Mouse (Mus musculus): Measurements from ENCODE around the gene Nectin1. TPM values are rescaled to one million over a fixed set of nuclear protein-coding genes. Genes with fewer than 3 reads are reported as not detected.

Nectin1 gene
- total and polyA plus RNA-seq, 3 experiments: 0.26 to 1.9 (median 1.8) TPM

- peak overlapping the region; percentile 46 to 75 (median 63) for H3K4me3 ChIP-seq (replicated peaks in 1 of 3; ENCODE audit: low read depth in 2 of 3, low read length in 2 of 3, poor library complexity in 1 of 3)
- peak; percentile 33 for DNase-seq (ENCODE audit: extremely low read depth)
- H3K36me3 ChIP-seq (replicated peaks in 1 of 2; ENCODE audit: control insufficient read depth in 1 of 2, insufficient read depth in 1 of 2, low read length in 1 of 2): peaks cover 0 to 4% of the 10 kb centered on the region in 2 experiments
- dilution Hi-C loops (cut with MboI; ENCODE audit: extremely low pct_ligation_motif_present, extremely low pct_unique_long_range_greater_than_20kb, low sequenced_read_pairs) (no loop called here), in situ Hi-C loops (cut with MboI; ENCODE audit: low pct_ligation_motif_present, low pct_unique_long_range_greater_than_20kb, low sequenced_read_pairs) (loop anchor here (25.0 kb wide), 1 partner anchor 408 kb away; no protein-coding TSS in a partner anchor)
- TF ChIP-seq ELF1 (IDR thresholded peaks at IDR 0.05; ENCODE audit: low read depth, low read length) (no peak), HCFC1 (IDR thresholded peaks at IDR 0.05; ENCODE audit: low read depth, low read length) (no peak), PAX5 (IDR thresholded peaks at IDR 0.05; ENCODE audit: low read length) (no peak), MAFK (IDR thresholded peaks at IDR 0.05; ENCODE audit: insufficient replicate concordance, low read length) (no peak), TCF12 (IDR thresholded peaks at IDR 0.05; ENCODE audit: low read depth, low read length) (no peak), NELFE (IDR thresholded peaks at IDR 0.05; ENCODE audit: low read depth, low read length) (no peak), TBP (conservative IDR thresholded peaks at IDR 0.05; ENCODE audit: low read depth, low read length) (no peak), ZKSCAN1 (IDR thresholded peaks at IDR 0.05; ENCODE audit: borderline replicate concordance, low read depth, low read length) (no peak), MXI1 (IDR thresholded peaks at IDR 0.05; ENCODE audit: low read depth, low read length) (no peak; the same call in 1 of the 2 replicates), ETS1 (conservative IDR thresholded peaks at IDR 0.05; ENCODE audit: low read depth, low read length) (no peak), SMC3 (IDR thresholded peaks at IDR 0.05; ENCODE audit: low read depth, low read length) (peak; percentile 31; the same call in 1 of the 2 replicates), CHD1 (IDR thresholded peaks at IDR 0.05; ENCODE audit: low read depth, low read length) (no peak), USF2 (conservative IDR thresholded peaks at IDR 0.05; ENCODE audit: low read depth, low read length) (no peak), ZC3H11A (IDR thresholded peaks at IDR 0.05; ENCODE audit: low read depth, low read length) (no peak), USF1 (IDR thresholded peaks at IDR 0.05; ENCODE audit: low read depth, low read length) (no peak), JUN (IDR thresholded peaks at IDR 0.05; ENCODE audit: insufficient read depth, low read depth, low read length) (no peak), POLR2AphosphoS2 (IDR thresholded peaks at IDR 0.05; ENCODE audit: low read depth, low read length) (no peak), BHLHE40 (IDR thresholded peaks at IDR 0.05; ENCODE audit: low read depth, low read length) (peak; percentile 53), KAT2A (IDR thresholded peaks at IDR 0.05; ENCODE audit: insufficient replicate concordance, low read length) (no peak), SIN3A (IDR thresholded peaks at IDR 0.05; ENCODE audit: low read length) (0 out of 2 replicates have a peak, but pooled peaks have one; percentile 21), MAZ (IDR thresholded peaks at IDR 0.05; ENCODE audit: low read depth, low read length) (0 out of 2 replicates have a peak, but pooled peaks have one; percentile 66), ZNF384 (IDR thresholded peaks at IDR 0.05; ENCODE audit: low read depth, low read length) (no peak), CTCF (conservative IDR thresholded peaks at IDR 0.05 in 1 of 2, IDR thresholded peaks at IDR 0.05 in 1 of 2; ENCODE audit: low read depth in 2 of 2, low read length in 2 of 2) (peak in 1 of 2 experiments; percentile 50; a peak in 2 of 4 replicates), RCOR1 (conservative IDR thresholded peaks at IDR 0.05; ENCODE audit: low read depth, low read length) (no peak), POLR2A (IDR thresholded peaks at IDR 0.05; ENCODE audit: low read depth, low read length) (no peak), CHD2 (IDR thresholded peaks at IDR 0.05; ENCODE audit: low read length) (no peak), UBTF (IDR thresholded peaks at IDR 0.05; ENCODE audit: low read depth, low read length) (no peak), MYC (IDR thresholded peaks at IDR 0.05; ENCODE audit: low read depth, low read length) (no peak), MEF2A (IDR thresholded peaks at IDR 0.05; ENCODE audit: borderline replicate concordance, low read depth, low read length) (no peak), MAX (IDR thresholded peaks at IDR 0.05; ENCODE audit: low read length) (no peak), ZMIZ1 (IDR thresholded peaks at IDR 0.05; ENCODE audit: low read depth, low read length) (no peak), GABPA (IDR thresholded peaks at IDR 0.05; ENCODE audit: insufficient replicate concordance, low read depth, low read length) (no peak), JUND (conservative IDR thresholded peaks at IDR 0.05; ENCODE audit: low read depth, low read length) (no peak), IRF4 (IDR thresholded peaks at IDR 0.05; ENCODE audit: low read depth, low read length) (no peak), E2F4 (IDR thresholded peaks at IDR 0.05; ENCODE audit: insufficient replicate concordance, low read depth, low read length) (no peak), NRF1 (IDR thresholded peaks at IDR 0.05; ENCODE audit: low read depth, low read length) (no peak), EP300 (IDR thresholded peaks at IDR 0.05; ENCODE audit: low read length) (no peak), RAD21 (IDR thresholded peaks at IDR 0.05; ENCODE audit: low read depth, low read length) (no peak; the same call in none of the 2 replicates)
- H3K79me2 ChIP-seq (replicated peaks; ENCODE audit: control insufficient read depth, extremely low read depth, insufficient read depth, poor library complexity, severe bottlenecking): no peaks in the 10 kb centered on the region
- H3K27ac ChIP-seq (ENCODE audit: insufficient read depth, low read depth): no peak overlapping the region
- H3K27me3 ChIP-seq (replicated peaks): peaks cover 40% of the 10 kb centered on the region
- H3K9me3 ChIP-seq (replicated peaks; ENCODE audit: low read length): no peaks in the 10 kb centered on the region
- peak overlapping the region; percentile 11; the same call in 1 of the 2 replicates for H3K9ac ChIP-seq (ENCODE audit: insufficient read depth, low read depth)
- peaks cover 4 to 20% of the 10 kb centered on the region in 2 experiments; a peak in 3 of 4 replicates for H3K4me1 ChIP-seq (ENCODE audit: control insufficient read depth in 1 of 2, insufficient read depth in 2 of 2)
- H3K4me2 ChIP-seq (ENCODE audit: insufficient read depth, low read depth, poor library complexity, severe bottlenecking): peak overlapping the region; percentile 83
Observed at GRCm38 (mm10) chr9:43745051-43745792, 1.4 kb downstream of the Nectin1 start.
